Mouse (Mus musculus): ENCODE measurements at regions not wholly inside any gene's neighbourhood (a gene's known extent, or its start where the extent isn't known, plus 50 kb on each side); places are given as distances from the start of the nearest gene placed in this dataset.

GRCm38 (mm10) chr19:28137581-28137980 is 126.6 kb upstream of the Rfx3 start:
- Histone ChIP-seq H3K4me1 (ENCODE audit: control insufficient read depth in 1 of 2, insufficient read depth in 2 of 2) (peaks cover 0 to 4% of the 10 kb centered on the region in 2 experiments; a peak in 2 of 4 replicates), H3K4me3 (replicated peaks in 1 of 3; ENCODE audit: low read depth in 2 of 3, low read length in 2 of 3, poor library complexity in 1 of 3) (no peak overlapping the region), H3K27me3 (replicated peaks) (no peaks in the 10 kb centered on the region), H3K27ac (ENCODE audit: insufficient read depth, low read depth) (no peak overlapping the region), H3K4me2 (ENCODE audit: insufficient read depth, low read depth, poor library complexity, severe bottlenecking) (no peak overlapping the region), H3K9ac (ENCODE audit: insufficient read depth, low read depth) (no peak overlapping the region), H3K79me2 (replicated peaks; ENCODE audit: control insufficient read depth, extremely low read depth, insufficient read depth, poor library complexity, severe bottlenecking) (no peaks in the 10 kb centered on the region), H3K36me3 (replicated peaks in 1 of 2; ENCODE audit: control insufficient read depth in 1 of 2, insufficient read depth in 1 of 2, low read length in 1 of 2) (no peaks in the 10 kb centered on the region), H3K9me3 (replicated peaks; ENCODE audit: low read length) (no peaks in the 10 kb centered on the region)
- dilution Hi-C loops (cut with MboI; ENCODE audit: extremely low pct_ligation_motif_present, extremely low pct_unique_long_range_greater_than_20kb, low sequenced_read_pairs): no loop called here
- in situ Hi-C loops (cut with MboI; ENCODE audit: low pct_ligation_motif_present, low pct_unique_long_range_greater_than_20kb, low sequenced_read_pairs): no loop called here
- DNase-seq (ENCODE audit: extremely low read depth): no peak
- TF ChIP-seq MAFK (IDR thresholded peaks at IDR 0.05; ENCODE audit: insufficient replicate concordance, low read length): no peak
- TF ChIP-seq MXI1 (IDR thresholded peaks at IDR 0.05; ENCODE audit: low read depth, low read length): no peak
- no peak for TF ChIP-seq TBP (conservative IDR thresholded peaks at IDR 0.05; ENCODE audit: low read depth, low read length)

- Histone ChIP-seq H3K9ac (ENCODE audit: insufficient read depth, low read depth) (no peak overlapping the region), H3K9me3 (replicated peaks; ENCODE audit: low read length) (no peaks in the 10 kb centered on the region), H3K36me3 (replicated peaks in 1 of 2; ENCODE audit: control insufficient read depth in 1 of 2, insufficient read depth in 1 of 2, low read length in 1 of 2) (no peaks in the 10 kb centered on the region), H3K4me3 (replicated peaks in 1 of 3; ENCODE audit: low read depth in 2 of 3, low read length in 2 of 3, poor library complexity in 1 of 3) (no peak overlapping the region), H3K4me1 (ENCODE audit: control insufficient read depth in 1 of 2, insufficient read depth in 2 of 2) (no peaks in the 10 kb centered on the region), H3K79me2 (replicated peaks; ENCODE audit: control insufficient read depth, extremely low read depth, insufficient read depth, poor library complexity, severe bottlenecking) (no peaks in the 10 kb centered on the region), H3K4me2 (ENCODE audit: insufficient read depth, low read depth, poor library complexity, severe bottlenecking) (no peak overlapping the region), H3K27ac (ENCODE audit: insufficient read depth, low read depth) (no peak overlapping the region), H3K27me3 (replicated peaks) (no peaks in the 10 kb centered on the region)
- in situ Hi-C loops (cut with MboI; ENCODE audit: low pct_ligation_motif_present, low pct_unique_long_range_greater_than_20kb, low sequenced_read_pairs) (no loop called here), dilution Hi-C loops (cut with MboI; ENCODE audit: extremely low pct_ligation_motif_present, extremely low pct_unique_long_range_greater_than_20kb, low sequenced_read_pairs) (no loop called here)
- no peak for DNase-seq (ENCODE audit: extremely low read depth)
- TF ChIP-seq ZNF384 (IDR thresholded peaks at IDR 0.05; ENCODE audit: low read depth, low read length): no peak
- no peak for TF ChIP-seq POLR2A (IDR thresholded peaks at IDR 0.05; ENCODE audit: low read depth, low read length)
- no peak for TF ChIP-seq USF2 (conservative IDR thresholded peaks at IDR 0.05; ENCODE audit: low read depth, low read length)
- TF ChIP-seq MEF2A (IDR thresholded peaks at IDR 0.05; ENCODE audit: borderline replicate concordance, low read depth, low read length): no peak
- no peak for TF ChIP-seq ZMIZ1 (IDR thresholded peaks at IDR 0.05; ENCODE audit: low read depth, low read length)
- TF ChIP-seq ELF1 (IDR thresholded peaks at IDR 0.05; ENCODE audit: low read depth, low read length): no peak
- TF ChIP-seq SIN3A (IDR thresholded peaks at IDR 0.05; ENCODE audit: low read length): no peak
- TF ChIP-seq CHD1 (IDR thresholded peaks at IDR 0.05; ENCODE audit: low read depth, low read length): no peak
- no peak for TF ChIP-seq TCF12 (IDR thresholded peaks at IDR 0.05; ENCODE audit: low read depth, low read length)
- no peak for TF ChIP-seq MYC (IDR thresholded peaks at IDR 0.05; ENCODE audit: low read depth, low read length)
- TF ChIP-seq CTCF (conservative IDR thresholded peaks at IDR 0.05 in 1 of 2, IDR thresholded peaks at IDR 0.05 in 1 of 2; ENCODE audit: low read depth in 2 of 2, low read length in 2 of 2): no peak
- TF ChIP-seq USF1 (IDR thresholded peaks at IDR 0.05; ENCODE audit: low read depth, low read length): no peak
- no peak for TF ChIP-seq IRF4 (IDR thresholded peaks at IDR 0.05; ENCODE audit: low read depth, low read length)
Measured at GRCm38 (mm10) chr19:28134806-28135205, 123.8 kb upstream of the Rfx3 start.

All from CH12.LX (cell line).